Mouse (Mus musculus): ENCODE results near the gene Kif28. TPM values are rescaled to one million over a fixed set of nuclear protein-coding genes. Genes with fewer than 3 reads are reported as not detected.
"Not testable (repeated sequence)": the region's sequence is repeated elsewhere in the genome, so short reads cannot be mapped to it uniquely, and the experiment has no call there.

Kif28 gene
- polyA plus RNA-seq, 1 experiment from 2014 or later, result not detected

DNA sequence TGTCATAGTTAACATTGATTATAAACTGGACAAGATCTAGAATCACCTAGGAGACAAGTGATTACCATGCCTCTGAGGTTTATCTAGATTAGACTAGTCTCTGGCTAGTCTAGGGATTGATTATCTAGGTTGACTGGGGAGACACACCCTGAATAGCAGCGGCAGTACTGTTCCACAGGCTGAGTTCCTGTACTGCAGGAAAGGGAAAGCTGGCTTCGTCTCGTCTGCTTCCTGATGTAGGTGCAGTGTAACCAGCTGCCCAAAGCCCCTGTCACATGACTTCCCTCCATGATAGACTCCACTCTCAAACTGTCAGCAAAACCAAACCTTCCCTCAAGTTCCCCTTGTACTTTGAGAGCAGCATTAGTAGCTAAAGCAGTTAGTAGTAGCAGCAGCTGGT is 40.9 kb downstream of the Kif28 start:
- 15% methylated on average over 3 of the region's 3 CpGs for WGBS (ENCODE audit: insufficient replicate concordance)
- Histone ChIP-seq H3K9ac (no peak overlapping the region), H3K4me2 (no peak overlapping the region), H3K27ac (no peak overlapping the region), H3K27me3 (no peaks in the 10 kb centered on the region), H3K9me3 (replicated peaks) (no peaks in the 10 kb centered on the region), H3K36me3 (no peaks in the 10 kb centered on the region), H3K4me3 (replicated peaks) (no peak overlapping the region), H3K4me1 (replicated peaks) (peaks cover 10% of the 10 kb centered on the region)
- ATAC-seq (ENCODE audit: low read depth) (no peak), DNase-seq (no peak)

DNA sequence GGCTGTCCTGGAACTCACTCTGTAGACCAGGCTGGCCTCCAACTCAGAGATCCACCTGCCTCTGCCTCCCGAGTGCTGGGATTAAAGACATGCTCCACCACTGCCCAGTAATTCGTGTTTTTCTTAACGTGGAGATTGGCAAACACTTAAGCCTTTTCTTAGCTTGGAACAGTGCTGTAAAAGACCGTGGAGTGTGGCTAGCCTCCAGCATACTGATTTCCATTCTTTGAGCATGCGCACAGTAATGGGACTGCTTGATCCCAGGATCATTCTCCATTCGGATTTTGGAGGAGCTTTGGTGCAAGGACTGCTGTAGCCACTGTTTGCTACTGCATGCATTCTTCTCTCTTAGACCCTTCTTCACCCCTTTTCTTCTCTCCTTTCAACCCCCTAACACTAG is 55.6 kb downstream of the Kif28 start:
- H3K27me3 ChIP-seq, result no peaks in the 10 kb centered on the region
- H3K9me3 ChIP-seq (replicated peaks), result no peaks in the 10 kb centered on the region
- no peak overlapping the region for H3K27ac ChIP-seq
- no peak for DNase-seq
- H3K4me3 ChIP-seq (replicated peaks), result no peak overlapping the region
- H3K9ac ChIP-seq, result no peak overlapping the region
- H3K36me3 ChIP-seq, result 0 out of 2 replicates have a peak, but pooled peaks cover 7% of the 10 kb centered on the region
- 56% methylated on average over 6 of the region's 6 CpGs for WGBS (ENCODE audit: insufficient replicate concordance)
- no peak overlapping the region for H3K4me2 ChIP-seq
- 0 out of 2 replicates have a peak, but pooled peaks cover 4% of the 10 kb centered on the region for H3K4me1 ChIP-seq (replicated peaks)
- no peak for ATAC-seq (ENCODE audit: low read depth)

DNA sequence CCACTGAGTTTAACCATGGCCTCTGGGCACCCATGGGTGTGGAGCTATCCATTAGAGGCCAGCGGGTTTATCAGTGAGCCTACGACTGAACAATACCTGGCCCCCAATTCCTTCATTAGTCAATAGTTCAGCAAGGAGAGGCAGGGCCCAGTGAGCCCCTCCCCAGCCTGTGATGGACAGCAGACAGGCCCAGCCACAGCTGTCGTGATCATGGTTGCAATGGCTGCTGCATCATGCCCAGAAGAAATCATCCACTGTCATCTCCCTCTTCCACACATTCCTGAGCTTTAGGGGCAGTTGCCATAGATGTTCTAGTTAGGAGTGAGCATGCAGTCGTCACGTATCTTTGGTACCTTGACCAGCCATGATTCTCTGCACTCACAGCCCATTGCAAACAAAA is 56.2 kb downstream of the Kif28 start:
- H3K27me3 ChIP-seq, result no peaks in the 10 kb centered on the region
- DNase-seq (no peak), ATAC-seq (ENCODE audit: low read depth) (no peak)
- H3K36me3 ChIP-seq, result 0 out of 2 replicates have a peak, but pooled peaks cover 7% of the 10 kb centered on the region
- H3K4me1 ChIP-seq (replicated peaks), result 0 out of 2 replicates have a peak, but pooled peaks cover 4% of the 10 kb centered on the region
- no peak overlapping the region for H3K9ac ChIP-seq
- H3K27ac ChIP-seq, result no peak overlapping the region
- 63% methylated on average over 5 of the region's 5 CpGs for WGBS (ENCODE audit: insufficient replicate concordance)
- H3K9me3 ChIP-seq (replicated peaks), result no peaks in the 10 kb centered on the region
- H3K4me3 ChIP-seq (replicated peaks), result no peak overlapping the region
- H3K4me2 ChIP-seq, result no peak overlapping the region

DNA sequence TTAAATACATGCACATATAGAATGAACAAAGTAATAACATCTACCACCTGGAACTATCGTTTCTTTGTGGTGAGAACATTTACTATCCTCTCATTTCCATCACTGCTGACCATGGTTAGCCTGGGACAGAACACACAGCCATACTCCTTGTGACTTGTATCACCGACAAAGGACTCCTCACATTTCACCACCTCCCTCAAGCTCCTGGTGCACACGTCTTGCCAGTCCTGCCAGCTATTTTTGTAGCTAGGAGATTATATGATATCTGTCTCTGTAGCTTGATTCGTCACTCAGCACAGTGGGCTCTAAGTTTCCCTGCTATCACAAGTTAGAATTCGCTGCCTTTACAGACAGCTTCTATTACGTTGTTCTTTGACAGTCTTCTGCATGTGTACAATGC is 56.7 kb downstream of the Kif28 start:
- 0 out of 2 replicates have a peak, but pooled peaks cover 4% of the 10 kb centered on the region for H3K4me1 ChIP-seq (replicated peaks)
- H3K4me3 ChIP-seq (replicated peaks), result no peak overlapping the region
- no peak overlapping the region for H3K4me2 ChIP-seq
- no peak overlapping the region for H3K27ac ChIP-seq
- no peak overlapping the region for H3K9ac ChIP-seq
- no peaks in the 10 kb centered on the region for H3K27me3 ChIP-seq
- DNase-seq (no peak), ATAC-seq (ENCODE audit: low read depth) (no peak)
- 57% methylated on average over 6 of the region's 6 CpGs for WGBS (ENCODE audit: insufficient replicate concordance)
- H3K36me3 ChIP-seq, result 0 out of 2 replicates have a peak, but pooled peaks cover 7% of the 10 kb centered on the region
- no peaks in the 10 kb centered on the region for H3K9me3 ChIP-seq (replicated peaks)

DNA sequence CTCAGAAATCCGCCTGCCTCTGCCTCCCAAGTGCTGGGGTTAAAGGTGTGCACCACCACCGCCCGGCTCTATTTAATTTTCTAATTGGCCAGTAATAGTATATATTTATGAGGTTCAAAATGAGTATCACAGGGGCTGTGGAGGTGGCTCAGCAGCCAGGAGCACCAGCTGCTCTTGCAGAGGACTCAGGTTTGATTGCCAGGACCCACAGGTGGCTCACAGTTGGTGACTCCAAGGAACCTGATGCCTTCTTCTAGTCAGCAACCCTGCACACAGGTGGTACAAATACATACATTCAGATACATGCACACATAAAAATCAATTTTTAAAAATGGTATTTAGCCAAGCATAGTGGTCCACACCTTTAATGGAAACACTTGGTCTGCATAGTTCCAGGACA is 57.1 kb downstream of the Kif28 start:
- Histone ChIP-seq H3K9ac (no peak overlapping the region), H3K4me1 (replicated peaks) (0 out of 2 replicates have a peak, but pooled peaks cover 4% of the 10 kb centered on the region), H3K27ac (no peak overlapping the region), H3K27me3 (no peaks in the 10 kb centered on the region), H3K9me3 (replicated peaks) (no peaks in the 10 kb centered on the region), H3K4me2 (no peak overlapping the region), H3K36me3 (0 out of 2 replicates have a peak, but pooled peaks cover 7% of the 10 kb centered on the region), H3K4me3 (replicated peaks) (no peak overlapping the region)
- ATAC-seq (ENCODE audit: low read depth) (no peak), DNase-seq (no peak)
- WGBS (ENCODE audit: insufficient replicate concordance), result 66% methylated on average over 3 of the region's 3 CpGs

DNA sequence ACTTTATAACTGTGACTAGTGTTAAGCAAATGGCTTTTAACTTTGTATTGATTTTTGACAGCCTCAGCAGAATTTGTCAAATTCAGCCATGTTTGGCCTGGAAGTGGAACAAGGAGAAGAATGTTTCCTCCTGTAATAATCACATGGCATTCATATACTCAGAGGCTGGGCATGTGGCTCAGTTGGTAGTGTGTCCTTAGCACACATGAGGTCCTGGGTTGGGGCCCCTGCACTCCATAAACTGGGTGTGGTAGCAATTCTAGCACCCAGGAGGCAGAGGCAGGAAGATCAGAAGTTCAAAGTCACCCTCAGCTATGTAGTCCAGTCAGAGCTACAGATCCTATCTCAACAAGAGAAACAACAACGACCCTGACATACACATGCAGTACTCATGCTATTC is 57.8 kb downstream of the Kif28 start:
- no peak overlapping the region for H3K4me2 ChIP-seq
- ATAC-seq (ENCODE audit: low read depth) (no peak), DNase-seq (no peak)
- no peak overlapping the region for H3K4me3 ChIP-seq (replicated peaks)
- H3K4me1 ChIP-seq (replicated peaks), result 0 out of 2 replicates have a peak, but pooled peaks cover 4% of the 10 kb centered on the region
- WGBS (ENCODE audit: insufficient replicate concordance), result 35% methylated on average over 1 of the region's 1 CpGs
- H3K36me3 ChIP-seq, result 0 out of 2 replicates have a peak, but pooled peaks cover 7% of the 10 kb centered on the region
- H3K27ac ChIP-seq, result no peak overlapping the region
- H3K9ac ChIP-seq, result no peak overlapping the region
- H3K9me3 ChIP-seq (replicated peaks), result no peaks in the 10 kb centered on the region
- no peaks in the 10 kb centered on the region for H3K27me3 ChIP-seq

DNA sequence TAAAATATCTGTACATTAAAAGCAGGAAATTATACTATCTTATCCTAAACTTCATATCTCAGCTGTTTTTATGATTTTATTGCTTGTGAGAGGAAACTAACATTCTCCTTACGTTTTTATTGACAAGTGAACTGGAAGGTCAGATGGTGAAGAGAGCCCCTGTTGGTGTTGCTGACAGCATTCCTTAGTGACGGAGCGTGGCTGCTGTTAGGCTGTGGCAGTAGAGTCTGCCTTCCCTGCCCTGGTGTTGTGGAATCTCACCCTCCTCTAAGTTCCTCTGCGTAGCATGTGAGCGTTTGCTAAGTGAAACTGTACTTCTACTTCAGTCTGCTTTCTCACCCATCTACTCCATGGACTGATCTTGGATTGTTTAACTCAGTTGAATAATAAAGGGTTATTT is 58.3 kb downstream of the Kif28 start:
- WGBS (ENCODE audit: insufficient replicate concordance), result 72% methylated on average over 5 of the region's 5 CpGs
- no peak for DNase-seq
- no peak overlapping the region for H3K4me2 ChIP-seq
- 0 out of 2 replicates have a peak, but pooled peaks cover 7% of the 10 kb centered on the region for H3K36me3 ChIP-seq
- H3K4me1 ChIP-seq (replicated peaks), result 0 out of 2 replicates have a peak, but pooled peaks cover 4% of the 10 kb centered on the region
- no peak overlapping the region for H3K27ac ChIP-seq
- H3K27me3 ChIP-seq, result no peaks in the 10 kb centered on the region
- no peaks in the 10 kb centered on the region for H3K9me3 ChIP-seq (replicated peaks)
- ATAC-seq (ENCODE audit: low read depth), result no peak
- H3K9ac ChIP-seq, result no peak overlapping the region
- no peak overlapping the region for H3K4me3 ChIP-seq (replicated peaks)

DNA sequence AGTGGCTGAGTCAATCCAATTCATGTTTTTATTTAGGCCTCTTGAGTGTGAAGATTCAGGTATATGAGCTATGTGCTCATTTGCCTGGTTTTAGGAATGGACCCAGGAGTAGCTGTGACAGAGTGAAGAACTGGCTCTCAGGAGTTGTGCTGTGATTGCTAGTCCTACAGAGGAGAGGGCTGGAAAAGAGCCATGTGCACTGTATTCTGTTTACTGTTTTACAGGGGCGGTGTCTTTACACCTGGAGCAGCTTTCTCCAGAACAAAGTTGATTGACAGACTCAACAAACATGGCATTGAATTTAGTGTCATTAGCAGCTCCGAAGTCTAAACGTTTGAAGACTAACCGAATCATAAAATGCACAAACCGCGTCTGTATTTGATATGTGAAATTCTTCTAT is 58.7 kb downstream of the Kif28 start:
- no peak for ATAC-seq (ENCODE audit: low read depth)
- 82% methylated on average over 6 of the region's 6 CpGs for WGBS (ENCODE audit: insufficient replicate concordance)
- 0 out of 2 replicates have a peak, but pooled peaks cover 7% of the 10 kb centered on the region for H3K36me3 ChIP-seq

DNA sequence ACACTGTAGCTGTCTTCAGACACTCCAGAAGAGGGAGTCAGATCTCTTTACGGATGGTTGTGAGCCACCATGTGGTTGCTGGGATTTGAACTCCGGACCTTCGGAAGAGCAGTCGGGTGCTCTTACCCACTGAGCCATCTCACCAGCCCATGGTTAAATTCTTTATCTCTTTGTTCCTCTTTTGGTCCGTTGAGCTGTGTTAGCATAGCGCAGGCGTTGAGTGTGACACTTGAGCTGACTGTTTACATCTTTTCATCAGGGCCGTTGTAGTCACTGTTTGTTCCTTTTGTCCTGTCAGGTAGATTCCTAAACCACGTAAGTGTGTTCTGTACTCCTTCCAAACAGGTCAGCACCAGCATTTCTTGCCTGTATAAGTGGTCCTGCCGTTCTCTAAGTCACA is 62.3 kb downstream of the Kif28 start:
- 59% methylated on average over 9 of the region's 10 CpGs for WGBS (ENCODE audit: insufficient replicate concordance)
- not testable (repeated sequence) for H3K4me1 ChIP-seq (replicated peaks); ATAC-seq (ENCODE audit: low read depth)

More for the DNA sequence above, 58.7 kb downstream of the Kif28 start:
- Histone ChIP-seq H3K27ac (no peak overlapping the region), H3K4me2 (no peak overlapping the region), H3K9ac (no peak overlapping the region), H3K4me3 (replicated peaks) (no peak overlapping the region), H3K27me3 (no peaks in the 10 kb centered on the region), H3K9me3 (replicated peaks) (no peaks in the 10 kb centered on the region), H3K4me1 (replicated peaks) (0 out of 2 replicates have a peak, but pooled peaks cover 4% of the 10 kb centered on the region)
- no peak for DNase-seq

DNA sequence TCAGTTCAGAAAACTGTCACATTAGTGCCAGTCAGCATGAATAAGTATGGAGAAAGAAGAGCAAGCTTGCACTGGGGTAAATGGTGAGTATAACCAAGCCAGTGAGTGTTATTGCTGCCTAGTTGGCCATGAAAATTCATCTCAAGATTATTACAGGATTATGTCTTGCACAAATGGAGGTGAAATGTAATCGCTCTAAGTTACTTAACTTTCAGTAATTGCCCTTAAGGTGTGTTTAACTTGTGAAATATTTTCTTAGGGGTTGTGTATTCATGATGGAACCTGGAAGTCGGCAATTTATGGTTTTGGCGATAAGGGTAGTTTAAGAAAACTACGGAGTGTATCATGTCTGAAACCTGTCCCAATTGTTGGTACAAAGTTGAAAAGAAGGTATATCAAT is 65.7 kb downstream of the Kif28 start:
- 86% methylated on average over 4 of the region's 4 CpGs for WGBS (ENCODE audit: insufficient replicate concordance)
- Histone ChIP-seq H3K4me1 (replicated peaks) (no peaks in the 10 kb centered on the region), H3K9ac (no peak overlapping the region)

More for the DNA sequence above, 62.3 kb downstream of the Kif28 start:
- not testable (repeated sequence) for H3K9ac ChIP-seq; H3K9me3 ChIP-seq (replicated peaks); H3K4me2 ChIP-seq; H3K36me3 ChIP-seq; DNase-seq; H3K27ac ChIP-seq; H3K4me3 ChIP-seq (replicated peaks); H3K27me3 ChIP-seq

DNA sequence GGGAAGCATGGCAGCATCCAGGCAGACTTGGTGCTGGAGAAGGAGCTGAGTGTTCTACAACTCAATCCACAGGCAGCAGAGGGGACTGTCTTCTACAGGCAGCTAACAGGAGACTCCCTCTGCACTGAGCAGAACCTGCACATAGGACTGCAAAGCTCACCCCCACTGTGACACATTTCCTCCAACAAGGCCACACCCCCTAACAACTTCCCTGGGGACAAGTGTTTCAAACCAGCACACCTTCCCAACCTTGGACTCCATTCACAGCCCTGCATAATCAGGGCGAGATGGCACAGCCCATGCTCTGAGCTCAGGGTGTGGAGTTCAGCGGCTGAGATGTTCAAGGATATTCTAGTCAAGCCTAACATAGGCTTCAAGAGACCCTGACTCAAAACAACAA is 68.0 kb downstream of the Kif28 start:
- Histone ChIP-seq H3K27me3 (no peaks in the 10 kb centered on the region), H3K4me1 (replicated peaks) (no peaks in the 10 kb centered on the region), H3K4me2 (no peak overlapping the region), H3K9ac (no peak overlapping the region), H3K4me3 (replicated peaks) (no peak overlapping the region), H3K27ac (no peak overlapping the region), H3K9me3 (replicated peaks) (no peaks in the 10 kb centered on the region), H3K36me3 (no peaks in the 10 kb centered on the region)
- 57% methylated on average over 2 of the region's 2 CpGs for WGBS (ENCODE audit: insufficient replicate concordance)
- no peak for DNase-seq
- no peak for ATAC-seq (ENCODE audit: low read depth)

More for the DNA sequence above, 65.7 kb downstream of the Kif28 start:
- Histone ChIP-seq H3K9me3 (replicated peaks) (no peaks in the 10 kb centered on the region), H3K27ac (no peak overlapping the region), H3K4me2 (no peak overlapping the region), H3K27me3 (no peaks in the 10 kb centered on the region), H3K36me3 (no peaks in the 10 kb centered on the region), H3K4me3 (replicated peaks) (no peak overlapping the region)
- DNase-seq, result no peak
- ATAC-seq (ENCODE audit: low read depth), result no peak

DNA sequence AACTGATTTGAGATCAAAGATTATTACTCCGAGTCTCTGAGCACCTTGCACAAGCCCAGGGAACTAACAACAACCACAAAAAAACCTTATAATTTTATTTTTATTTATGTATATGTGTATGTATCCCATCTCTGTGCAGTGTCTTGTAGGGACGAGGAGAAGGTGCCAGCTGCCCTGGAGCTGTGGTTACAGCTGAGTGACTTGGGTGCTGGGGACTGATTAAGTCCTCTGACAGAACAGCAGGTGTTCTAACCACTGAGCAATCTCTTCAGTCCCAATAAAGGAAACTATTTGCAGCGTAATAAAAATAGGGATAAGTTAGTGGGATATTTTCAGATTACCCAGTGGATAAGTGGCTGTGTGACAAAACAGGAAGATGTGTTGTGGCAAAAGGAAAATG is 70.7 kb downstream of the Kif28 start:
- no peak overlapping the region for H3K4me3 ChIP-seq (replicated peaks)
- no peak overlapping the region for H3K4me2 ChIP-seq
- H3K4me1 ChIP-seq (replicated peaks), result peaks cover 1% of the 10 kb centered on the region; the same call in 1 of the 2 replicates
- H3K9me3 ChIP-seq (replicated peaks), result no peaks in the 10 kb centered on the region
- H3K36me3 ChIP-seq, result no peaks in the 10 kb centered on the region
- H3K9ac ChIP-seq, result no peak overlapping the region
- H3K27me3 ChIP-seq, result peaks cover 11% of the 10 kb centered on the region
- 62% methylated on average over 3 of the region's 3 CpGs for WGBS (ENCODE audit: insufficient replicate concordance)
- ATAC-seq (ENCODE audit: low read depth) (no peak), DNase-seq (no peak)
- no peak overlapping the region for H3K27ac ChIP-seq

Data from liver, embryonic 13.5 days (tissue).